Mouse (Mus musculus) ES-E14 (cell line): ENCODE measurements around the gene Slc27a1. TPM values are rescaled to one million over a fixed set of nuclear protein-coding genes. Genes with fewer than 3 reads are reported as not detected.

Experiments used
- DNase-seq: peaks from one replicate; pipeline ENCODE4 v3.0.0-alpha.2; 2013; ENCODE audit warnings: low read depth, low spot score
- H3K27ac ChIP-seq: 2 replicates; pipeline ENCODE4 v1.5.1; 2012; ENCODE audit warnings: low read depth, mild to moderate bottlenecking, low read length, moderate library complexity, mixed read lengths; ENCODE audit not compliant: poor library complexity, insufficient read depth, severe bottlenecking
- H3K36me3 ChIP-seq: 2 replicates; pipeline ENCODE4 v1.6.1; 2012; ENCODE audit warnings: mild to moderate bottlenecking, low read length, moderate library complexity, mixed read lengths; ENCODE audit not compliant: control insufficient read depth, poor library complexity, insufficient read depth, severe bottlenecking
- H3K4me1 ChIP-seq, 2 experiments: fragments of 150-350 bp in 1 of 2; sonication (generic) in 1 of 2; 2 replicates each; pipeline ENCODE4 v1.6.1; 2012; ENCODE audit warnings: low read length in 2 of 2, mild to moderate bottlenecking in 1 of 2, mixed read lengths in 1 of 2; ENCODE audit not compliant: control insufficient read depth in 2 of 2, insufficient read depth in 2 of 2, poor library complexity in 1 of 2
- H3K4me3 ChIP-seq, 2 experiments: fragments of 150-350 bp in 1 of 2; sonication (generic) in 1 of 2; 2 replicates each; pipeline ENCODE4 v1.5.1; 2012; ENCODE audit warnings: low read length in 2 of 2, low read depth in 1 of 2, mild to moderate bottlenecking in 1 of 2, mixed read lengths in 1 of 2; ENCODE audit not compliant: insufficient read depth in 1 of 2, poor library complexity in 1 of 2, severe bottlenecking in 1 of 2
- H3K9ac ChIP-seq: 2 replicates; pipeline ENCODE4 v1.6.1; 2012; ENCODE audit warnings: low read depth, mild to moderate bottlenecking, low read length, mixed read lengths; ENCODE audit not compliant: poor library complexity, insufficient read depth, severe bottlenecking
- H3K9me3 ChIP-seq: fragments of 150-350 bp; sonication (generic); 2 replicates; pipeline ENCODE4 v1.6.1; 2012; ENCODE audit warnings: low read depth, mild to moderate bottlenecking, low read length; ENCODE audit not compliant: control insufficient read depth, insufficient read depth
- CHD2 ChIP-seq: IDR thresholded peaks from 2 replicates; pipeline ENCODE4 v1.6.1; 2014; ENCODE audit warnings: mild to moderate bottlenecking, low read depth, low read length, inconsistent platforms
- HCFC1 ChIP-seq: IDR thresholded peaks from 2 replicates; pipeline ENCODE4 v1.6.1; 2012; ENCODE audit warnings: low read length, inconsistent platforms, borderline replicate concordance; ENCODE audit not compliant: insufficient read depth
- MAFK ChIP-seq: IDR thresholded peaks from 2 replicates; pipeline ENCODE4 v1.6.1; 2014; ENCODE audit warnings: mild to moderate bottlenecking, low read depth, low read length, inconsistent platforms; ENCODE audit not compliant: insufficient read depth
- ZC3H11A ChIP-seq: IDR thresholded peaks from 2 replicates; pipeline ENCODE4 v1.6.1; 2012; ENCODE audit warnings: low read depth, mild to moderate bottlenecking, inconsistent platforms, low read length, borderline replicate concordance
- ZNF384 ChIP-seq: IDR thresholded peaks from 2 replicates; pipeline ENCODE4 v1.6.1; 2012; ENCODE audit warnings: low read depth, low read length, inconsistent platforms
- in situ Hi-C, 2 experiments: fragments of 600-800 bp; cut with MboI; formaldehyde crosslinking; loops; one replicate each; pipeline ENCODE4 v1.15.1; 2025; ENCODE audit warnings: low sequenced_read_pairs in 2 of 2, inconsistent platforms in 1 of 2; ENCODE audit not compliant: unreplicated experiment in 2 of 2
- total RNA-seq: library from RNA; depleted of rRNA; stranded (reverse); fragments of 300-350 nt; gene quantifications from 2 replicates; pipeline ENCODE4 v1.2.3, GENCODE M21; 2012

Gene Slc27a1
- total RNA-seq, 1 experiment: 24.5 TPM

GRCm38 (mm10) chr8:71629096-71629697 is 60.5 kb downstream of the Slc27a1 start:
- DNase-seq: peak; percentile 82
- TF ChIP-seq HCFC1: peak; percentile 67; the same call in 1 of the 2 replicates
- no peak for TF ChIP-seq ZNF384
- no peak for TF ChIP-seq MAFK
- no peak for TF ChIP-seq ZC3H11A
- in situ Hi-C loops: no loop called here
- H3K27ac ChIP-seq: peak overlapping the region; percentile 16; the same call in 1 of the 2 replicates
- H3K9me3 ChIP-seq: no peaks in the 10 kb centered on the region
- peak overlapping the region; percentile 78 for H3K9ac ChIP-seq
- H3K36me3 ChIP-seq: peaks cover 10% of the 10 kb centered on the region
- peaks cover 2 to 39% of the 10 kb centered on the region in 2 experiments; a peak in 3 of 4 replicates for H3K4me1 ChIP-seq
- peak overlapping the region; percentile 60 to 82 for H3K4me3 ChIP-seq

- no peak for DNase-seq
- Histone ChIP-seq H3K4me3 (peak overlapping the region; percentile 60 to 82), H3K36me3 (peaks cover 4% of the 10 kb centered on the region), H3K27ac (peak overlapping the region; percentile 16; the same call in 1 of the 2 replicates), H3K9me3 (no peaks in the 10 kb centered on the region), H3K4me1 (peaks cover 2 to 41% of the 10 kb centered on the region in 2 experiments; a peak in 3 of 4 replicates), H3K9ac (peak overlapping the region; percentile 78)
- in situ Hi-C loops: no loop called here
- TF ChIP-seq ZNF384 (no peak), CHD2 (no peak)
Observed at GRCm38 (mm10) chr8:71629781-71630212, 61.1 kb downstream of the Slc27a1 start.

GRCm38 (mm10) chr8:71630761-71631160 is 62.1 kb downstream of the Slc27a1 start:
- Histone ChIP-seq H3K9me3 (no peaks in the 10 kb centered on the region), H3K9ac (no peak overlapping the region), H3K27ac (no peak overlapping the region), H3K4me3 (no peak overlapping the region), H3K4me1 (peaks cover 2 to 41% of the 10 kb centered on the region in 2 experiments; a peak in 3 of 4 replicates), H3K36me3 (no peaks in the 10 kb centered on the region; the same call in 1 of the 2 replicates)
- no peak for DNase-seq
- in situ Hi-C loops: no loop called here
- TF ChIP-seq HCFC1 (no peak), CHD2 (no peak), ZNF384 (no peak)

GRCm38 (mm10) chr8:71631897-71632296 is 63.2 kb downstream of the Slc27a1 start:
- Histone ChIP-seq H3K9me3 (no peaks in the 10 kb centered on the region), H3K4me3 (no peak overlapping the region), H3K9ac (no peak overlapping the region), H3K27ac (no peak overlapping the region), H3K4me1 (peaks cover 2 to 41% of the 10 kb centered on the region in 2 experiments; a peak in 3 of 4 replicates), H3K36me3 (no peaks in the 10 kb centered on the region)
- in situ Hi-C loops: no loop called here
- no peak for TF ChIP-seq ZC3H11A
- TF ChIP-seq MAFK: no peak
- no peak for TF ChIP-seq ZNF384
- TF ChIP-seq CHD2: no peak
- TF ChIP-seq HCFC1: no peak
- no peak for DNase-seq

GRCm38 (mm10) chr8:71633164-71633563 is 64.5 kb downstream of the Slc27a1 start:
- H3K4me3 ChIP-seq: peak overlapping the region in 1 of 2 experiments; percentile 32; a peak in 2 of 4 replicates
- H3K36me3 ChIP-seq: no peaks in the 10 kb centered on the region
- no peak for DNase-seq
- H3K9ac ChIP-seq: no peak overlapping the region
- H3K27ac ChIP-seq: no peak overlapping the region; the same call in 1 of the 2 replicates
- in situ Hi-C loops: no loop called here
- TF ChIP-seq CHD2 (no peak), ZC3H11A (0 out of 2 replicates have a peak, but pooled peaks have one; percentile 20)
- no peaks in the 10 kb centered on the region for H3K9me3 ChIP-seq
- peaks cover 4 to 34% of the 10 kb centered on the region in 2 experiments; a peak in 3 of 4 replicates for H3K4me1 ChIP-seq
